Mouse (Mus musculus) limb, embryonic 14.5 days (tissue): ENCODE measurements around the gene Gm21915. TPM values are rescaled to one million over a fixed set of nuclear protein-coding genes. Genes with fewer than 3 reads are reported as not detected.

ENCODE experiments used
- ATAC-seq: fragments of 200-750 bp; cut with Nextera tagmentation; 2 replicates; pipeline ENCODE4 v1.8.0; 2017; ENCODE audit warnings: low read depth, moderate number of reproducible peaks, moderate TSS enrichment; ENCODE audit not compliant: low FRiP score
- DNase-seq: peaks from one replicate; pipeline ENCODE4 v3.0.0-alpha.2; 2015; ENCODE audit warnings: low spot score
- H3K27ac ChIP-seq: fragments of 300-500 bp; sonication (generic); replicated peaks from 2 replicates; pipeline ENCODE4 v1.5.1; 2014; ENCODE audit warnings: low read depth, mild to moderate bottlenecking, low read length, moderate library complexity, mixed read lengths
- H3K27me3 ChIP-seq: fragments of 300-500 bp; sonication (generic); 2 replicates; pipeline ENCODE4 v1.6.1; 2014; ENCODE audit warnings: low read length, mixed read lengths; ENCODE audit not compliant: control insufficient read depth, insufficient read depth
- H3K36me3 ChIP-seq: fragments of 300-500 bp; sonication (generic); 2 replicates; pipeline ENCODE4 v1.6.1; 2014; ENCODE audit warnings: mild to moderate bottlenecking, low read length, moderate library complexity, mixed read lengths; ENCODE audit not compliant: control insufficient read depth, insufficient read depth
- H3K4me1 ChIP-seq: fragments of 300-500 bp; sonication (generic); 2 replicates; pipeline ENCODE4 v1.6.1; 2014; ENCODE audit warnings: antibody characterized with exemption, low read length, mixed read lengths; ENCODE audit not compliant: control insufficient read depth, insufficient read depth
- H3K4me2 ChIP-seq: fragments of 300-500 bp; sonication (generic); replicated peaks from 2 replicates; pipeline ENCODE4 v1.6.1; 2014; ENCODE audit warnings: low read depth, mild to moderate bottlenecking, low read length, moderate library complexity; ENCODE audit not compliant: severe bottlenecking
- H3K4me3 ChIP-seq: fragments of 300-500 bp; sonication (generic); replicated peaks from 2 replicates; pipeline ENCODE4 v1.5.1; 2014; ENCODE audit warnings: low read length
- H3K9ac ChIP-seq: fragments of 300-500 bp; sonication (generic); 2 replicates; pipeline ENCODE4 v1.6.1; 2014; ENCODE audit warnings: mild to moderate bottlenecking, low read depth, low read length, moderate library complexity; ENCODE audit not compliant: severe bottlenecking
- H3K9me3 ChIP-seq: fragments of 300-500 bp; sonication (generic); 2 replicates; pipeline ENCODE4 v1.6.1; 2016; ENCODE audit warnings: low read length; ENCODE audit not compliant: control insufficient read depth
- POLR2A ChIP-seq: fragments of 200-500 bp; IDR thresholded peaks from 2 replicates; pipeline ENCODE4 v1.8.0; 2012; ENCODE audit warnings: inconsistent platforms, mild to moderate bottlenecking, moderate library complexity, borderline replicate concordance; ENCODE audit not compliant: insufficient read depth, insufficient read length; ENCODE audit errors: extremely low read depth
- WGBS: fragments of 180-500 bp; shearing (Covaris S2); extraction: QIAGEN DNeasy Blood & Tissue Kit; methylation state at CpG from one replicate; pipeline ENCODE4 v1.1.7; 2014; 5-methylcytosine and 5-hydroxymethylcytosine counted together
- polyA plus RNA-seq, 2 experiments: library from polyadenylated mRNA; depleted of rRNA in 1 of 2; stranded (reverse) in 1 of 2; unstranded in 1 of 2; fragments of >200 nt; fragmentation: Nextera tagmentation in 1 of 2; extraction: Ambion mirVana in 1 of 2; gene quantifications; 2 replicates each; pipeline versions ENCODE4 v1.2.1 to v1.2.3; 2012 to 2014

Gm21915 gene
- polyA plus RNA-seq, 2 experiments, result not detected

GRCm38 (mm10) chr9:40637705-40638393, 32.6 kb upstream of the Gm21915 start:
- peak overlapping the region; percentile 26 for H3K4me3 ChIP-seq
- no peak for ATAC-seq
- no peak for DNase-seq
- H3K4me2 ChIP-seq, result peak overlapping the region; percentile 48
- H3K36me3 ChIP-seq, result no peaks in the 10 kb centered on the region
- WGBS, result 25% methylated on average over 8 of the region's 8 CpGs
- H3K27ac ChIP-seq, result no peak overlapping the region
- H3K27me3 ChIP-seq, result no peaks in the 10 kb centered on the region
- H3K4me1 ChIP-seq, result peaks cover 6% of the 10 kb centered on the region
- TF ChIP-seq POLR2A, result no peak
- no peaks in the 10 kb centered on the region for H3K9me3 ChIP-seq
- H3K9ac ChIP-seq, result peak overlapping the region; percentile 44

DNA sequence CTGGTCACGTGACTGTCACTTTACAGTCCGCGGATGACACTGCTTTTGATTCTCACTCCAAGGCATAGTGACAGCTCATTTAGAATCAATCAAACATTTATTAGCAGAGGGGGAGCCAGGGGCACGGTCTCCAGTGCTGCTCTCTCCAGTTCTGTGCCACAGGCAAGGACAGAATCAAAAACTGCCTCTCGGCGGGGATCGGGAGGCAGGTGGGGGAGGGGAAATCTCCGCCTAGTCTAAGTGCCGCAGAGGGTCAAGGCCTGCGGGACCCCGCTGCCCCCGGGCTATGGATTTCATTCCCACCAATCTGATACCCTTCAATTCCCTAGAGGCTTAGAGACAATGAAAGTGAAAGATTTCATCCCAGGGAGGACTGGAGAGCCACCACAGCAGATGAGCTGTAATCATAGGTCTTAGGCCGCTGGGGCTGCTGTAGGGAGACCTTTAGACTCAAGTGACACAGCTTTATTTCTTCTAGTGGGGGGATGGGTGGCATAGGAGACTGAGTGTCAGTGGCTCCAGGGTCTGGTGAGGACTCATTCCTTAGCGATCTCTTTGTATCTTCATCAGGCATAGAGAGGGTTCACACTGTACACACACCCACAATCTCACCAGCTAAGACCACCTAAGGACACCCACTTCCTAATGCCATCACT, 31.9 kb upstream of the Gm21915 start:
- peak overlapping the region; percentile 44 for H3K9ac ChIP-seq
- H3K4me2 ChIP-seq, result peak overlapping the region; percentile 48
- DNase-seq (no peak), ATAC-seq (peak; percentile 46; the same call in 1 of the 2 replicates)
- no peaks in the 10 kb centered on the region for H3K27me3 ChIP-seq
- H3K27ac ChIP-seq, result no peak overlapping the region
- peak overlapping the region; percentile 26 for H3K4me3 ChIP-seq
- no peak for TF ChIP-seq POLR2A
- H3K9me3 ChIP-seq, result no peaks in the 10 kb centered on the region
- 5% methylated on average over 14 of the region's 14 CpGs for WGBS
- no peaks in the 10 kb centered on the region for H3K36me3 ChIP-seq
- peaks cover 6% of the 10 kb centered on the region for H3K4me1 ChIP-seq

GRCm38 (mm10) chr9:40639536-40640187, 30.8 kb upstream of the Gm21915 start:
- ATAC-seq (no peak), DNase-seq (no peak)
- H3K4me3 ChIP-seq, result no peak overlapping the region
- no peak for TF ChIP-seq POLR2A
- peaks cover 6% of the 10 kb centered on the region for H3K4me1 ChIP-seq
- WGBS, result 80% methylated on average over 10 of the region's 10 CpGs
- no peak overlapping the region for H3K27ac ChIP-seq
- no peaks in the 10 kb centered on the region for H3K9me3 ChIP-seq
- no peak overlapping the region for H3K4me2 ChIP-seq
- no peak overlapping the region for H3K9ac ChIP-seq
- H3K36me3 ChIP-seq, result no peaks in the 10 kb centered on the region
- H3K27me3 ChIP-seq, result no peaks in the 10 kb centered on the region

- DNase-seq, result no peak
- no peak for ATAC-seq
- TF ChIP-seq POLR2A, result no peak
Measured at GRCm38 (mm10) chr9:40641318-40641717, 29.1 kb upstream of the Gm21915 start.

DNA sequence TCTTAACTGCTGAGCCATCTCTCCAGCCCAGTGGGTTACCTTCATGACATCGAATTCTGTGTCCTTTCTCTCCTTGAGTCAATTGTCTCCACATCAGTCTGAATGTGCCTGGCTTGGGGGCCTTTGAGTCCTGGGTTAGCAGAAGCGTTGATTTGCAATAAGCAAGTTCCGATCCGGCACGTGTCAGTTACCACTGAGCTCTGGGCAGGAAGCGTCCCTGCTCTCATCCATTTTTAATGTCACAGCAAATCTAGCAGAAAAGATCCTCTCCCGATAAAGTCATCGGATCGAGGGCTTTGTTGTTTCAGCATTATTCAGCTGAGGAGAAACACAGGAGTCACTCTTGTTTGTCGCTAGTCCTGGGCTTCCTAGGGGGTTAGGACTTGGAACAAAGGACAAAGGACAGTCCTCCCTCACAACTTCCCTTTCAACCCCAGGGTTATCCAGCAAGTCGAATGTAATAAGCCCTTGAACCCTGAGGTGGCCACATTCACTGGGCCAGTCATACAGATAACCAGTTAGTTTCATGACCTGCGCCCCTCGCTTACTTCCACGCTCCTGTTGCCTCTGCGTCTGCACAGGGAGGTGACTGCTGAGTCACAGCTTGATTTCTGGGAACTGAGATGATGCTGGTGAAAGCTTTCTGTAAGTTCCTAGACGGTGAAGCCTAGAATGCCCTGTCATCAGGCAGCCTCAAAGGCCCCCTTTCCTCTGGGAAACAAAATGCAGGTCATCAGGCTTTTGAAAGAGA, 27.8 kb upstream of the Gm21915 start:
- no peak for DNase-seq
- WGBS, result 35% methylated on average over 16 of the region's 16 CpGs

More at GRCm38 (mm10) chr9:40641318-40641717, 29.1 kb upstream of the Gm21915 start:
- Histone ChIP-seq H3K27me3 (no peaks in the 10 kb centered on the region), H3K4me3 (no peak overlapping the region), H3K27ac (no peak overlapping the region), H3K9me3 (no peaks in the 10 kb centered on the region), H3K4me1 (peaks cover 6% of the 10 kb centered on the region), H3K4me2 (no peak overlapping the region), H3K9ac (no peak overlapping the region), H3K36me3 (no peaks in the 10 kb centered on the region)
- 61% methylated on average over 2 of the region's 2 CpGs for WGBS

More for the DNA sequence above, 27.8 kb upstream of the Gm21915 start:
- H3K27me3 ChIP-seq, result no peaks in the 10 kb centered on the region
- no peak overlapping the region for H3K27ac ChIP-seq
- H3K4me3 ChIP-seq, result no peak overlapping the region
- no peak overlapping the region for H3K9ac ChIP-seq
- peaks cover 6% of the 10 kb centered on the region for H3K4me1 ChIP-seq
- TF ChIP-seq POLR2A, result no peak
- no peaks in the 10 kb centered on the region for H3K36me3 ChIP-seq
- H3K9me3 ChIP-seq, result no peaks in the 10 kb centered on the region
- H3K4me2 ChIP-seq, result no peak overlapping the region
- ATAC-seq, result no peak
